Mouse (Mus musculus) right cerebral cortex, postnatal 4 days (tissue): ENCODE results near the gene Gli3.

Experiments
- DNase-seq: peaks from one replicate; pipeline ENCODE4 v3.0.0-alpha.2; 2022

Gene Gli3

GRCm38 (mm10) chr13:15741771-15742170 lies 278.7 kb downstream of the Gli3 start:
- peak; percentile 68 for DNase-seq

GRCm38 (mm10) chr13:15742308-15742707 lies 279.3 kb downstream of the Gli3 start:
- DNase-seq = no peak

DNA sequence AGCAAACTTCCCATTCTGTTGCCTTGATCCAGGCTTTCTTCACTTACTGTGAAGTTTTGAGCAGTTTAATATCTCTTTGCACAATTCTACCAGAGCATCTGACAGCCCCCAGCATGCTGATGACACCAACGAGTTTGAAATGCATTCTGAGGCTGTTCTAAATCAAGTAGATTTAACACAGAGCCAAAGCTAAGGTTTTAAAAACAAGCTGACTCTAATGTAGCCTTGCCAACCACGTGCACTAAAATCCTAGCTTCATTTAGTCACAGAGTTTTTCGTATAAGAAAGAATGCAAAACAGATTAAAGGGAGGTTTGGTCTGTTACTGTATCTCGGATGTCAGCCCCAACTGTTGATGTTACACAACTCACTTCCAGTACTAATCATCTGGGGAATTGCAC lies 279.7 kb downstream of the Gli3 start:
- DNase-seq = no peak

DNA sequence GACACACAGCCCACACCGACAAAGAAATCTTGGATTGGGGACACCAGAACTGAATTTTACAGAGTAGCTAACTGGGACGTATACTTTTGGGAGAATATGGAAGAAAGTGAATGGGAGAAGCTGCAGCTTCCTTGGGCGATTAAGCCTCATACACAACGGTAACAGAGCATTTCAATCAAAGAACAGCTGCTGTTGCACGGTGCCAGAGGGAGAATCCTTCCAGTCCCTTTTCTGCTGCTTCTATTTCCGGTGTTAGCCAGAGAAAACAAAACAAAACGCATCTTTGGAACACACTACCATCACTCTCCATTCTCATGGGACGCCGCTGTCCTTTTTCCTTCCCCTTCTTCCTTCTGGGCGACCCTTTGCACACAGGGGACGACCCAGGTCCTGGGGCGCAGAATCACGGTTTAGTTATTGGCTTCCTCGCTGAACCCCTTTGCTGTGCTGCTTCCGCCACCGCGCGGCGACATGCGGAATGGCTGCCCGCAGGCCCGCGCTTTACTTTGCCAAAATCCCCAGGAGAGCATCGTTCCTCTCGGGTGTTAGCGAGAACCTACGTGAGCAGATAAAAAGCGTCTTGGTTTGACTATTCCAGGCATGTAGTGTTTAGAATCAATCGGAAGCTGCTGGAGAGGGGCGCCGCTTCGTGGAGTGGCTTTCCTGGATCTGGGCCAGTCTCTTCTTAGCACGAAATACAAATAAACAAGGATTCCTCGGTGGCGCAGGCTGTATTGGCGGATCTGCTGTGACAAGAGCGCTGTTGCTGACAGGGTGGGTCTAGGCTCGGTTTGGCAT lies 296.0 kb downstream of the Gli3 start:
- peak; percentile 85 for DNase-seq

GRCm38 (mm10) chr13:15759633-15760441 lies 296.8 kb downstream of the Gli3 start:
- no peak for DNase-seq

- DNase-seq = no peak
Measured at GRCm38 (mm10) chr13:15762291-15762690, 299.3 kb downstream of the Gli3 start.

DNA sequence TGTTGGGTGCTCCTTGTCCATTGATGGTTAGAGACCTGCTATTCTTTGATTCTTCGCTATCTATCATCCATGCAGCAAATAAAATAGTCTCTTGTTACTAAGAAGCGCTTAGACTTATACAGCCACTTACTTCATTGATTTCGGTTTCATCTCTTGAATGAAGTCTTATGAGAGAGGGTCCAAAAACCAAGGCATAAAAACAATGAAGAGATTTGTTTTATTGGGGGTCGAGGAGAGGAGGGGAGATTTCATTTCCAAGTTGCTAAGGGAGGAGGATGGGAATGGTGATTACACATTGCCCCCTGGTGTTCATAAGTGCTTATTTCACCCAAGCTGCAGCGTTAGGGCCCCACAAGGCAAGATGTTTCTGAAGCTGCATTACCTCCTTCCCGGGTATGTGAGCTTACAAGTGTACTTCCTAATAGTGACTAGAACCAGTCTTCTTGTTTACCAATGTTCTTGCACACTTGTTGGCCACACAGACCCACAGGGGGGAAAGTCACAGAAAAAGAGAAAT lies 299.9 kb downstream of the Gli3 start:
- DNase-seq = peak; percentile 38

DNA sequence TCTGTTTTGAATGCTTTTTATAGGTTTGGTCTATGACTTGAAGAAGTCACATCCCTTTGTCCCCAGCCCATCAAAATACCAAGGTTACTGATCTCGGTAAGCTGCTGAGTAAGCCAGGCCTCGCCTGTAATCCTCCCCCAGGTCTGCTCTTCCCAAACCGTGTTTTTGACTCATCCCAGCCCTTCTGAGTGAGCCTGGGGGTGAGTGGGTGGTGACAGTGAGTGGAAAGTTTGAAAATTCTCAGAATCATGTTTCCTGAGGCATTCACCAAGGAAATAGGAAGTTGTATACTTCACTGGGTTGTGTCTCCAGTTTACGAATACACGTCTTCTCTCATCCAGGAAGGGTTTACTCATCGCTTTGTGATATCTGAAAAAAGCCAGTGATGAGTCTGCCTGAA lies 314.6 kb downstream of the Gli3 start:
- no peak for DNase-seq
